Mouse (Mus musculus) megakaryocyte, embryonic 14.5 days (primary cell): ENCODE results near the gene Dnm1. TPM values are rescaled to one million over a fixed set of nuclear protein-coding genes. Genes with fewer than 3 reads are reported as not detected.
"Not testable (repeated sequence)": the region's sequence is repeated elsewhere in the genome, so short reads cannot be mapped to it uniquely, and the experiment has no call there.

ENCODE experiments used
- H3K27me3 ChIP-seq: replicated peaks from 2 replicates; pipeline ENCODE3; 2012; ENCODE audit warnings: inconsistent platforms
- H3K36me3 ChIP-seq: replicated peaks from 2 replicates; pipeline ENCODE3; 2012; ENCODE audit warnings: low read length, inconsistent platforms, mixed read lengths
- H3K4me1 ChIP-seq: 2 replicates; pipeline ENCODE4 v1.6.1; 2012; ENCODE audit warnings: inconsistent platforms
- H3K4me3 ChIP-seq: replicated peaks from 2 replicates; pipeline ENCODE3; 2012; ENCODE audit warnings: moderate library complexity, mild to moderate bottlenecking, inconsistent platforms
- H3K9me3 ChIP-seq: 2 replicates; pipeline ENCODE4 v1.6.1; 2012; ENCODE audit warnings: inconsistent platforms
- FLI1 ChIP-seq: IDR thresholded peaks from 2 replicates; pipeline ENCODE4 v1.6.1; 2012; ENCODE audit warnings: low read length, inconsistent platforms, mixed read lengths
- GATA1 ChIP-seq: IDR thresholded peaks from 3 replicates; pipeline ENCODE4 v1.6.1; 2012; ENCODE audit warnings: mixed read lengths, low read length, inconsistent platforms, borderline replicate concordance
- polyA plus RNA-seq: library from polyadenylated mRNA; stranded (reverse); fragments of >175 nt; gene quantifications from 2 replicates; pipeline ENCODE4 v1.2.3, GENCODE M21; 2012; ENCODE audit warnings: low replicate concordance; ENCODE audit not compliant: insufficient read depth

Dnm1 gene
- polyA plus RNA-seq, 1 experiment = 3.6 TPM

DNA sequence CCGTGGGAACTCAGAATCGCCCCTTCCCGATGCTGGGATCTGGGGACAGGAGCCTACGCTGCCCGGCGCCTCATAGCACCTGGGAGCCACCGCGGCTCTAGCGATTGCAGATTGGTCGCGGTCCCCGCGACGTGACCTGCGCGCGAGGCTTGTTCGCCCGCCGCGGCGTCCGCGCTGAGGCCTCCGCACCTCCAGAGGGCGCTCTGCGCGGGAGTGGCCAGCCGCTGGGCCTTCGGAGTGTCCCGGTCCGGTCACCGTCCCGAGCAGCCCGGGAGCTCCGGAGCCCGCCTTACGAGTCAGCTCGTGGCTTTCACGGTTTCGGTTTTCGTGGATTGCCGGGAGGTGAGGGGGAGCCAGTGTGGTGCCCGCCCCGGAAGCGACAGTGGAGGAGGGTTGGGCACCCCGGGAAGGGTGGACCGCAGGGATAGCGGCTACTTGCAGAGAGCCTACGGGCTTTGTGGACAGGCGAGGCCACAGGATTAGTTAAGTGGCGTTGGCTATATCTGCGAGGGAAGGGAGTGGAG, 9.7 kb upstream of the Dnm1 start:
- Histone ChIP-seq H3K9me3 (no peaks in the 10 kb centered on the region), H3K4me1 (peaks cover 52% of the 10 kb centered on the region), H3K27me3 (peaks cover 6% of the 10 kb centered on the region), H3K36me3 (peaks cover 37% of the 10 kb centered on the region), H3K4me3 (peak overlapping the region; percentile 97)
- TF ChIP-seq FLI1 = no peak

DNA sequence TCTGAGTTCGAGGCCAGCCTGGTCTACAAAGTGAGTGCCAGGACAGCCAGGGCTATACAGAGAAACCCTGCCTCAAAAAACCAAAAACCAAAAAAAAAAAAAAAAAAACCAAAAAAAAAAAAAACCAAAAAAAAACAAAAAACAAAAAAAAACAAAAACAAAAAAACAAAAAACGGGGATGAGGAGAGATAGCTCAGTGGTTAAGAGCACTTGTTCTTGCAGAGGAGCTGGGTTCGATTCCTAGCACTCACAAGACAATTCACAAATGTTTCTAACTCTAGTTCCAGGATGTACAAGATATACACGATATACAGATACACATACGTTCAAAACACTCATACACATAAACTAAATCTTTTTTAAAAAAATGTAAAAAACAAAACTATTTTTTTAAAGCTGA, 9.1 kb upstream of the Dnm1 start:
- not testable (repeated sequence) for H3K27me3 ChIP-seq, H3K9me3 ChIP-seq
- Histone ChIP-seq H3K4me1 (peaks cover 58% of the 10 kb centered on the region), H3K4me3 (peak overlapping the region; percentile 97), H3K36me3 (peaks cover 32% of the 10 kb centered on the region)

DNA sequence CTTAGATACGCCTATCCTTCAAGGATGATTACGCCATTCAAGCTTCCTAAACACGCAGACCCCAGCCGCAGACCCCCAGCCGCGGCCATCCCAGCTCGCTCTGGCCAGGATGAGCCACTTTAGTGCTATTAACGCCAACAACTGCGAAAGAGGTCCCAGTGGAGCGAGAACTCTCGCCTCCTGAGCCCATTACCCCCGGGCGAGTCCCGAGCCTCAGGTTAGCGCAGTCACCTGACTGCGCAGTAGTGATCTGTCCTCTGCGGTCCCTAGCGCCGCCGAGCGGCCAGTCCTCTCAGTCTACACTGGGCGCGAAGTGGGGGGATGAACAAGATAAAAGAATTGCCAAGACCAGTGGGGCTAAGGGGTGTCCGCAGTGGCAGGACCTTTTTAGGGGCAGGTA, 8.3 kb upstream of the Dnm1 start:
- Histone ChIP-seq H3K9me3 (no peaks in the 10 kb centered on the region), H3K4me3 (peak overlapping the region; percentile 93), H3K27me3 (peaks cover 9% of the 10 kb centered on the region), H3K36me3 (peaks cover 23% of the 10 kb centered on the region), H3K4me1 (peaks cover 58% of the 10 kb centered on the region)
- TF ChIP-seq FLI1 (no peak), GATA1 (no peak)

DNA sequence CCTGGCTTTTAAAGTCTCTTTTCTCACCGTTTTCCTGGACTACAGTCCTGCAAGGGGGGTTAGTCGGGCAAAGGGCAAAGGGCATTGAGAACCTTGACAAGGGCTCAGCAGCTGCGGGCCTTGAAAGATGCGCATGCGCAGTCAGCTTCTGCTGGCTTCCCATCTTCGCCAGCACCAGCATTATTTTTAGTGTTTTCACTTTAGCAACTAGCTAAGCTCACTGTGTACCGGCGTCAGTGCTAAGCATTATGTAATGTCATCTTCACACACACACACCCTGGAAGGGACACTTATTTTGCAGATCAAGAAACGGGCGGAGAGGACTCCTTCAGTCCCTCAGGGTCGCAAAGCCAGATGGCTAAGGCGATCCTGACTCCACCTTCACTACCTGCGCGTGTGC, 7.6 kb upstream of the Dnm1 start:
- Histone ChIP-seq H3K27me3 (peaks cover 11% of the 10 kb centered on the region), H3K4me1 (peaks cover 51% of the 10 kb centered on the region), H3K36me3 (peaks cover 16% of the 10 kb centered on the region), H3K4me3 (peak overlapping the region; percentile 93), H3K9me3 (no peaks in the 10 kb centered on the region)
- no peak for TF ChIP-seq FLI1
- TF ChIP-seq GATA1 = no peak

DNA sequence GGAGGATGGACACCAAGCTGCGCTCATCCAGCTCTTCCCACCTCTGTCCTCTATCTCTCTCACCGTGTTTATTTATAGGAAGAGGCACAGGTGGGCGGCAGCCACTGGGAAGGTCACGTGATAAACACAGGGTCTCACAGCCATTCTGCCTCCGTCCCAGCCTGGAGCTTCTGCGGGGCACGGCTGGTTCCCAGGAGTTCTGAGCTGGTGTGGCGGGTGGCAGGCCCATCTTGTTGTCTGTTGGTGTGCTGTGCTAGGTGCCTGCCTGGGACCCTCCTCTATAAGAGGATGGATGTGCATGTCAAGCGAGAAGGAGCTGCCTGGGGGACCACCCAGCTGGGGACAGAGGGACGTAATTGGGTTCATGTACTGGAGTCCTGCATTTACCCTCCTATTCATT, 5.2 kb upstream of the Dnm1 start:
- Histone ChIP-seq H3K4me3 (no peak overlapping the region), H3K27me3 (peaks cover 11% of the 10 kb centered on the region), H3K4me1 (peaks cover 38% of the 10 kb centered on the region), H3K9me3 (no peaks in the 10 kb centered on the region), H3K36me3 (no peaks in the 10 kb centered on the region)
- no peak for TF ChIP-seq GATA1
- no peak for TF ChIP-seq FLI1

DNA sequence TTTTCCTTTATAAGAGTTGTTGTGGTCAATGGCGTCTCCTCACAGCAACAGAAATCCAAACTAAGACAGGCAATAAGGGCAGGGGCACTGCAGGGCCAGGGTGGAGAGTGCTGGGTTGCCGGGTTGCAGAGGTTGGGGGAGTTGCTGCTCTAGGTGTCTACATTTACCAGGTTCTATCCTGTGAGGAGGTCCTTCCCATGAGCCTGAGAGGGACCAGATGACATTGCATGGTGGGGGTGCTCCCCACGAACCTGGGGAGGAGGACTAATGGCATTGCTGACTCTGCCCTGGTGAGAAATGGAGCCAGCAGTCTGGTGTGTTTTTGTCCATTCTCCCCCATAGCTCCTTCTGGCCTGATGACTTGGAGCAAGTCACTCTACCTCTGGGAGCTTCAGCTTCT, 4.6 kb upstream of the Dnm1 start:
- H3K27me3 ChIP-seq = peaks cover 15% of the 10 kb centered on the region
- no peak overlapping the region for H3K4me3 ChIP-seq
- no peaks in the 10 kb centered on the region for H3K36me3 ChIP-seq
- TF ChIP-seq GATA1 (no peak), FLI1 (no peak)
- no peaks in the 10 kb centered on the region for H3K9me3 ChIP-seq
- H3K4me1 ChIP-seq = peaks cover 42% of the 10 kb centered on the region

DNA sequence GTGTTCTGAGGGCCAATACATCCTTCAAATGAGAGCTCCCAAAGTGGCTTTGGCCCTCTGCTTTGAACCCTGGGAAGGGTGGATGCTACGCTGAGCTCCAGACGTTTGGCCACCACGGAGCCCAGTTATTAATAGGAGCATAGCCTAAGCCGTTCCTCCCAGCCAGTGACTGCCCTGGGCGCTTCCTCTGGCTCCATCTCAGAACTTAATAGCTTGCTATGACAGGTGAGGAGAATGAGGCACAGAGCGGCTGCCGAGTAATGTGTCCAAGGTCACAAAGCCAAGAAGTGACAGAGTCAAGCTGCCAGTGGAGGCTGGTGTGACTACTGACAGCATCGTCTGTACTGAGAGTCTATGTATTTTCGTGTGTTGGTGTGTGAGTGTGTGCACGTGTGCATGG, 3.1 kb upstream of the Dnm1 start:
- Histone ChIP-seq H3K27me3 (peaks cover 30% of the 10 kb centered on the region), H3K36me3 (no peaks in the 10 kb centered on the region), H3K4me3 (no peak overlapping the region), H3K4me1 (peaks cover 49% of the 10 kb centered on the region), H3K9me3 (no peaks in the 10 kb centered on the region)
- TF ChIP-seq FLI1 (no peak), GATA1 (no peak)

DNA sequence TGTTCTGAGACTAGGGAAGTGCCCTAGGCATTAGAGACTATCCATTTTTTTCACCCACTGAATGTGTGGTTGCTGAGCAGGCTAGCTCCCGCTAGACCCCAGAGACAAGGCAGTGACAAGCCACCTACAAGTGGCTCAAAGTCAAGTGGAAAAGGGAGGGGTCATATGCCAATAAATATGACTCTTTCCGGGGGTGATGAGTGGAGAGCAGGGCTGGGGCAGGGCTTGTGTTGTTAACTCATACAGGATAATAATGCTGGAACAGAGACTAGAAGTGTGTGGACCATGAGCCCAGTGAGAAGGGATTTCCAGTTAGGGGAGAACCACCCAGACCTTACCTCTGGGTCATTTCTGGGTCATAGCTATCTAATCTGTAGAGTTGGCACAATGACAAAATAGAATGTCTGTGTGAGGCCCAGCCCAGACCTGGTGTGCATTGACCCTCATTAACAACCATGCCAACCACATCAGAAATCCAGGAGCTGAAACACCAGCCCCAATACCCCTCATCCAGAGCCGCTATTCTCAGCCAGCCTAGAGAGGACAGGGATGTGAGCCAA, 1.3 kb upstream of the Dnm1 start:
- H3K36me3 ChIP-seq = no peaks in the 10 kb centered on the region
- H3K4me1 ChIP-seq = peaks cover 58% of the 10 kb centered on the region
- peaks cover 48% of the 10 kb centered on the region for H3K27me3 ChIP-seq
- TF ChIP-seq FLI1 (no peak), GATA1 (no peak)
- H3K4me3 ChIP-seq = no peak overlapping the region
- no peaks in the 10 kb centered on the region for H3K9me3 ChIP-seq

DNA sequence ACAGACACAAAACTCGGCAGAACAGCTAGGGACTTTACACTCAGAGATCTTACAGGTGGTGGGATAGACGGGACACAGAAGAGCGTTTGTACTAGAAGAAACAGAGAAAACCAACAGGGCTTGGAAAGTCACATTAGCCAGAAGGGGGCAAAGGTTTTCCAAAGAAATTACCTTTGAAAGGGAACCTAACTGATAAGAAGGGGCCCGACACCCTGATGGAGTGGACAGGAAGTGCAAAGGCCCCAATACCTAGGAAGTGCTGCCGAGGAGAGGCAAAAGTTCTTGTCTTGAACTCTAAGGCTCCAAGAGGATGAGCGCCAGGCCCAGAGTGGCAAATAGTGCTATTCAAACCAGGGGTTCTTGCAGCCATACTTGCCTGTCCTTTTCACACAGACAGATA, 698 bp upstream of the Dnm1 start:
- no peak for TF ChIP-seq FLI1
- Histone ChIP-seq H3K9me3 (no peaks in the 10 kb centered on the region), H3K27me3 (peaks cover 54% of the 10 kb centered on the region), H3K4me3 (no peak overlapping the region), H3K36me3 (no peaks in the 10 kb centered on the region), H3K4me1 (peaks cover 64% of the 10 kb centered on the region)

DNA sequence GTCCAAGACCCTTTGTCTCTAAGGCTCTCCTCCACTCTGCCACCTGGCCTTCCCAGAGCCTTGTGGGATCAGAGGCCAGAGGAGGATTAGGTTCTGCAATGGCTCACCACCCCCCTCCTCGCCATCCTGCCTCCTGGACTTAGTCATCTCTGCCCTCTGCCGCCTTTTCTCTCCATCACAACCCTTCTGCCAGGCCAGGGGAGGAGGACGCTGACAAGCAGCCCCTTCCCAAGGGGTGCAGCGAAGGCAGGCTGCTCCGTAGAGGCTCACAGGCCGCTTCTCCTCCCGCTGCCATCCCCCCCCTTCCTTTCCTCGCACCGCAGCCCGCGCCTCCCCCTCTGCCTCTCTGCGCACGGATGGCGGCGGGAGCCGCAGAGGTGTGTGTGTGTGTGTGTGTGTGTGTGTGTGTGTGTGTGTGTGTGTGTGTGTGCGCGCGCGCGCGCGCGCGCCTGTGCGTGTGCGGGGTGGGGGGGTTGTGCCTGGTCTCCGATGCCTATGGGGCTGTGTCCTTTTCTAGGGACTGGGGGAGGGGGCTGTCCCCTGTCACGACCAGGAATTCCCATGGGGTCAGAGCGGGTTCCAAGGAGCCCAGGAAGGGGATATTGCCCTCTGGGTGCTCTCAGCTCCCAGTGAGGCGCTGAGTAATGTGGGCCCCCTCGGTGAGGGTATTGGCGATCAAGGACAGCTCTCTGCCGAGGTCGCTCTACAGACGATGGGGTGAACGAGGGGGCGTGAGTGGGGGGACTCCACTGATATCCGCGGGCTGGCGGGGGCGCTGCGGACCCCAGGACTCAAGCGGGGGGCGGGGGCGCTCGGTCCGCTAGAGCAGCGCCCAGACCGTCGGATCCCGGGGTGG, 759 bp downstream of the Dnm1 start, which contains the start of gene Ciz1:
Gene Ciz1 (plus strand): TSS at position 177 of the 856 bp plus-strand sequence.
- Histone ChIP-seq H3K4me3 (peak within 1 kb of the TSS; percentile 93), H3K4me1 (peaks cover 63% of the 10 kb centered on the region), H3K36me3 (no peaks in the 10 kb centered on the region), H3K27me3 (peaks cover 59% of the 10 kb centered on the region), H3K9me3 (no peaks in the 10 kb centered on the region)
- no peak for TF ChIP-seq FLI1
- no peak for TF ChIP-seq GATA1
